Mouse (Mus musculus): ENCODE measurements around the gene Fam207a. TPM values are rescaled to one million over a fixed set of nuclear protein-coding genes. Genes with fewer than 3 reads are reported as not detected.

The Fam207a gene
- polyA plus RNA-seq, 1 experiment: 39.0 TPM

DNA sequence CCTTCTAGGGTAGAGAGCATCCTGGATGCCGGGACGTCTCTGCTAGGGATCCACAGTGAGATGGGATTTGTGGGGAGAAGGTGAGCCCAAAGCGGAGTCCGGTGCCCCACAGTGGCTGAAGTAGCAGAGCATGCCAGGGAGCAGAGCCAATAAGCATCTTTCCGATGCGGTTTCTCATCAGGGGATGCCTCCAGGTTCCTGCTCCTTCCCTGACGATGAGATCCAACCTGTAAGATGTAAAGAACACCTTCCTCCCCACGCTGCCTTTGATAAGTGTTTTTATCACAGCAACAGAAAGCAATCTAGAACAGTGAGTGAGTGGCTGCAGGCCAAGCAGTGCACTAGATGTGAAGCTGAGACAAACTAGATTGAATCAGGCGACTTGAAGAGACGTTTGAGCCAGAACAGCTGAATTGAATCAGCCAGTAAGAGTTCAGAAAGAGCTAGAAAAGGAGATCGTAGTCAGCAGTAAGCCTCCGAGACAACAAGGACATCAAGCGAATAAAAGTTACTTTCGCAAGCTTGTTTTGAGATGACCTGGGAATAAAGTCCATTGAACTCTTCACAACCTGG is 880 bp upstream of the Fam207a start:
- Histone ChIP-seq H3K27me3 (ENCODE audit: control insufficient read depth, insufficient read depth, low read length) (no peaks in the 10 kb centered on the region), H3K4me1 (ENCODE audit: control insufficient read depth, insufficient read depth, low read length) (peaks cover 13% of the 10 kb centered on the region; the same call in 1 of the 2 replicates), H3K4me3 (replicated peaks; ENCODE audit: insufficient read depth, low read depth, low read length) (peak overlapping the region; percentile 68), H3K27ac (ENCODE audit: insufficient read depth, low read length) (peak overlapping the region; percentile 72)
- TF ChIP-seq CTCF (IDR thresholded peaks at IDR 0.05; ENCODE audit: borderline replicate concordance, insufficient read depth, low read depth, low read length): no peak
- TF ChIP-seq POLR2A (IDR thresholded peaks at IDR 0.05; ENCODE audit: borderline replicate concordance, insufficient read depth, low read length): no peak
- no peak for DNase-seq
- 23% methylated on average over 14 of the region's 14 CpGs for WGBS

DNA sequence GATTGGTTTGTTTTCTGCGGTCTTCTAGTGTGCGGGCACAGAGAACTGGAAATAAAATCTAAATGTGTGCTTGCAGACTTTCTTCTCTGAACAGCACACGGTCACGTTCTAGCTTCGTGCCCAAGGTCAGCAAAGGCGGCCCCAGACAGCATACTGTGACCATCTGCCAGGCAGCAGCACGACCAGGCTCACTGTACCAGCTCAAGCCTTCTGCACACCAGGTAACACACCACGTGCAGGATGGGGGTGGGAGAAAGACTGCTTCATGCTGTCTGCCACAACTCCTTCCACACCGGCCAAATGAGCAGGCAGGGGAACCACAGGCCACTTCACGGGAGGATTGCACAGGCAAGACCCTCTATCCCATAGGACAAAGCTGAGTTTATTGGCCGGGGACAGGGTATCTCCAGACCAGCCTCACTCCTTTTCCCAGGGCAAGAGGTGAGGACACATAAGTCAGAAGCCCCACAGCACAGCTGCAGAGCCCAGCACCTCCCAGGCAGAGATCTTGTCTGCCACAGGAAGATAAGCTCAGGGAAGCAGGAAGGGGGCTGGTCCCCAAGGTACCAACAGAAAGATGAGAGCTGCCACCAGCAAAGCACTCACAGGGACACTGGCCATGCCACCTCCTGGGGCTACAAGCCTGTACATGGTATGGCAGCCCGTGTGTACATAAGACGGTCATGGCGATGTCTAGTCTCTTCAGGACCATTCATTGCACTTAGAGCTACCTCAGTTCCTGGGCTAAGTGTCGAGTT is 5.2 kb downstream of the Fam207a start:
- TF ChIP-seq POLR2A (IDR thresholded peaks at IDR 0.05; ENCODE audit: borderline replicate concordance, insufficient read depth, low read length): peak; percentile 35; the same call in 1 of the 2 replicates
- peak; percentile 18; the same call in 1 of the 2 replicates for TF ChIP-seq CTCF (IDR thresholded peaks at IDR 0.05; ENCODE audit: borderline replicate concordance, insufficient read depth, low read depth, low read length)
- peak; percentile 81 to 88 for DNase-seq
- WGBS: 21% methylated on average over 15 of the region's 15 CpGs
- Histone ChIP-seq H3K27me3 (ENCODE audit: control insufficient read depth, insufficient read depth, low read length) (no peaks in the 10 kb centered on the region), H3K4me3 (replicated peaks; ENCODE audit: insufficient read depth, low read depth, low read length) (peak overlapping the region; percentile 6), H3K4me1 (ENCODE audit: control insufficient read depth, insufficient read depth, low read length) (peaks cover 67% of the 10 kb centered on the region), H3K27ac (ENCODE audit: insufficient read depth, low read length) (peak overlapping the region; percentile 79)

DNA sequence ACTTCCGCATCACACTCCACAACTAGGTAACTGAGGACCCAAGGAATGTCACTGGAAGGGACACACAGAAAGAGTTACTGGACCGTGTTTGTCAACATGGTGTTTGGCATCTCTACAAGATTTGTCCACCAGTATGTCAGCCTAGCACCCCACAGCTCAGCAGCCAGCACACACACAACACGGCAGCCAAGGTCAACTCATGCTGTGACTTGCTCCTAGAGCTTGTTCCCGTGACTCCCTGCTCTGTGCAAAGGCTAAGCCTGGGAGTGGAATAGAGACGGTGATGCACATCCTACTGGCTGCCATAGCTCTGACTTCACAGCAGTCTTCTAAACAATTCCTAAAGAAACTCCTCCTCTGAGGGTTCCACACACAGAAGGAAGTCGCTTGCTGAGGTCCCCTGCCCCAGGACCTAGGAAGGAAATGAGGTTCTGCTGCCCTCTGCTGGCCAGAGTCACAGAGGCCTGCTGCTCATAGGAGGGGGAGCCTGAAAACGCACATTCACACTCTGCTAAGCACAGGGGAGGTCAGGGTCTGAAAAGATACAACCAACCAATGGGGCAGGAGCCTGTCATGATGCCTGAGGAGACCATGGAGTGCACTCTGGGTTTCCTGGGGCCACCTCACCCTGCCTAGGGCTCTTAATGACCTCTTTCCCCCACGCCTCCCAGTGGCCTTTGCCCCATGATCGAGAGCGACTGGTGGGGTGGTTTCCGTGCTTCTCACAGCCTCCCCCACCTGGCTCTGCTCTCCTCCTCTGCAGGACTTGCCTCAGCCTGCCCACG is 6.0 kb downstream of the Fam207a start:
- DNase-seq: peak; percentile 87 to 92
- H3K4me1 ChIP-seq (ENCODE audit: control insufficient read depth, insufficient read depth, low read length): peaks cover 71% of the 10 kb centered on the region
- H3K27ac ChIP-seq (ENCODE audit: insufficient read depth, low read length): peak overlapping the region; percentile 79
- H3K27me3 ChIP-seq (ENCODE audit: control insufficient read depth, insufficient read depth, low read length): no peaks in the 10 kb centered on the region
- TF ChIP-seq POLR2A (IDR thresholded peaks at IDR 0.05; ENCODE audit: borderline replicate concordance, insufficient read depth, low read length) (no peak), CTCF (IDR thresholded peaks at IDR 0.05; ENCODE audit: borderline replicate concordance, insufficient read depth, low read depth, low read length) (peak; percentile 94)
- 15% methylated on average over 12 of the region's 12 CpGs for WGBS
- no peak overlapping the region for H3K4me3 ChIP-seq (replicated peaks; ENCODE audit: insufficient read depth, low read depth, low read length)

DNA sequence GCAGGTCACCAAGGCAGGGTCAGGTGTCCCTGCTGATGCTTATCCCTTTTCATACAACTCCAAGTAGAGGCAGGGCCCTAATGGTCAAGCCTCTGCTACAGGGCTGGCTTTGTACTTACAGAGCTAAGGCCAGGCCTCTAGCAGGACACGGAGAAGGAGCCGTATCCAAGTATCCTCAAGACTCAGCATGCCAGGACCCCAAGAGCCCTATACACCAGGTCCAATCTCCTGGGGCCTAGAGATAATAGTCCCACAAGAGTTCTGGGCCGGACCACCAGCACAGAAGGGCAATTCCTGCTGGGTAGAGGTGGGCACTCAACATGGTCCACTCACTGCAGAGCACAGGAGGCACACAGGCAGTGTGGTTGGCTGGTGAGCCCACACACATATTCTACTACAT is 6.8 kb downstream of the Fam207a start:
- Histone ChIP-seq H3K27ac (ENCODE audit: insufficient read depth, low read length) (peak overlapping the region; percentile 19; the same call in 1 of the 2 replicates), H3K27me3 (ENCODE audit: control insufficient read depth, insufficient read depth, low read length) (no peaks in the 10 kb centered on the region), H3K4me1 (ENCODE audit: control insufficient read depth, insufficient read depth, low read length) (peaks cover 71% of the 10 kb centered on the region), H3K4me3 (replicated peaks; ENCODE audit: insufficient read depth, low read depth, low read length) (no peak overlapping the region)
- WGBS: 63% methylated on average over 3 of the region's 3 CpGs
- TF ChIP-seq POLR2A (IDR thresholded peaks at IDR 0.05; ENCODE audit: borderline replicate concordance, insufficient read depth, low read length): no peak
- TF ChIP-seq CTCF (IDR thresholded peaks at IDR 0.05; ENCODE audit: borderline replicate concordance, insufficient read depth, low read depth, low read length): no peak
- no peak for DNase-seq

DNA sequence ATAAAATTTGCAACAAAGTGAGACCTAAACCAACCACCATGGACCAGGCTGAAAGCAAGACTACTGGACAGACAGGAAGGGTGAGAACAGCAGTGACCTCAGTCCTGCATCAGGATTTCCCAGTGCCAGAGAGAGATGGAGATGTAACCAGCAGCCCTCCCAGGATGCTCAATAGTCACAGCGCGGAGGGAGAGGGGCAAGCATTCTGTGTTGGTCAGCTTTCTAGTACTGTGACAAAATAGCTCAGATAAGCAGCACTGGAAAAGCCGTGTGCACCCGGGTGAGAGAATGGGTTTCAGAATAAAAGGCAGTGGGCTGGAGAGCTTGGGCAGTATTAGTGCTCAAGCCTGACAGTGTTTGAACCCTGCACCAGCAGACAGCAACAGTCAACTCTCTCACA is 7.8 kb downstream of the Fam207a start:
- peak in 1 of 2 experiments; percentile 14 for DNase-seq
- peaks cover 78% of the 10 kb centered on the region for H3K4me1 ChIP-seq (ENCODE audit: control insufficient read depth, insufficient read depth, low read length)
- 0 out of 2 replicates have a peak overlapping the region, but pooled peaks have one; percentile 13 for H3K27ac ChIP-seq (ENCODE audit: insufficient read depth, low read length)
- 73% methylated on average over 4 of the region's 4 CpGs for WGBS
- H3K4me3 ChIP-seq (replicated peaks; ENCODE audit: insufficient read depth, low read depth, low read length): no peak overlapping the region
- TF ChIP-seq CTCF (IDR thresholded peaks at IDR 0.05; ENCODE audit: borderline replicate concordance, insufficient read depth, low read depth, low read length) (no peak), POLR2A (IDR thresholded peaks at IDR 0.05; ENCODE audit: borderline replicate concordance, insufficient read depth, low read length) (no peak)
- no peaks in the 10 kb centered on the region for H3K27me3 ChIP-seq (ENCODE audit: control insufficient read depth, insufficient read depth, low read length)

DNA sequence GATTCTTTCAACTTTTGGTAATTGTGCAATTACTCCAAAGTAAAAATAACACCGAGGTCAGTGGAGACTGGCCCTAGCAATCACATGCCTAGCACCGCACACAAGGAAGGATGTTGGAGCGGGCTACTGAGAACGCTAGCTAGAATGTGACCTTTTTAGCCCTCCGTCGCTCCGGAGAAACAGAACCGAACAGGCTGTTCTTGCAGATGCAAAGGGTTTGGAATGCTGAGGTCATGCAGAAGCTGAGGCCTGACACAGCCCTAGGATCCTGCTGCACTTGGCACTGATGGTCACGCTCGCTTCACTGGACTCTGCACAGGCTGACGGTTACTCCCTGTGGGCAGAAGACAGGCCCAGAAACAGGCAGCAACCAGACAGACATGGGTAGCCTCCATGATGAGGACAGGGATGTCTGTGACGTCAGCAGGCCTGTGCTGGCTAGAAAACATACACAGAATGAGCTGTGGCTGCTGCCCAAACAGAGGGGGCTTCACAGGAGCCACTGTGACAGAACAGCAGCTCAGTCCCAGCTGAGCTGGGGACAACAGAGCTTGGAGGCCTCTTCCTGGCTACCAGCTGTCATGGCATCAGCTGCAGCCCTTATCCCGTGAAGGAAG is 8.5 kb downstream of the Fam207a start:
- TF ChIP-seq CTCF (IDR thresholded peaks at IDR 0.05; ENCODE audit: borderline replicate concordance, insufficient read depth, low read depth, low read length) (no peak), POLR2A (IDR thresholded peaks at IDR 0.05; ENCODE audit: borderline replicate concordance, insufficient read depth, low read length) (no peak)
- 18% methylated on average over 13 of the region's 13 CpGs for WGBS
- H3K27ac ChIP-seq (ENCODE audit: insufficient read depth, low read length): peak overlapping the region; percentile 78
- H3K27me3 ChIP-seq (ENCODE audit: control insufficient read depth, insufficient read depth, low read length): no peaks in the 10 kb centered on the region
- DNase-seq: peak; percentile 57 to 62
- H3K4me1 ChIP-seq (ENCODE audit: control insufficient read depth, insufficient read depth, low read length): peaks cover 78% of the 10 kb centered on the region
- H3K4me3 ChIP-seq (replicated peaks; ENCODE audit: insufficient read depth, low read depth, low read length): no peak overlapping the region

DNA sequence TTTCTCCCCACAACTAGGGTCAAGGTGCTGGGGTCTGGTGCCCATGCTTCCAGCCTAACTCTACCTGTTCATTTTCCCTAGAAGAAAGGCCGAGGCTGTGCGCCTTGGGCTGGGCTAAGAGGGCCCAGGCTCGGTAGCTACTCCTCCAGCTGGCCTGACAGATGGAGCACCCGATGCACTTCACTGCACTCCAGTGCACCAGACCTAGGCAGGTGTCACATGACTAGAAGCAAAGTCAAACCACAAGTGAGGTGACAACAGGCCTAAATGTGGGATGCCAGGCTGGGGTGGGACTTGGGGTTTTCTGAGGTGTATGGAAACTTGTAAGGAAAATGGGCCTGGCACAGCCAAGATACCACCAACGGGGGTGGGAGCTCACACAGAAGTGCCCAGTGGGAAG is 9.1 kb downstream of the Fam207a start:
- WGBS: 18% methylated on average over 5 of the region's 5 CpGs
- TF ChIP-seq CTCF (IDR thresholded peaks at IDR 0.05; ENCODE audit: borderline replicate concordance, insufficient read depth, low read depth, low read length): no peak
- TF ChIP-seq POLR2A (IDR thresholded peaks at IDR 0.05; ENCODE audit: borderline replicate concordance, insufficient read depth, low read length): no peak
- H3K27ac ChIP-seq (ENCODE audit: insufficient read depth, low read length): peak overlapping the region; percentile 78

More for the DNA sequence above, 9.1 kb downstream of the Fam207a start:
- Histone ChIP-seq H3K4me1 (ENCODE audit: control insufficient read depth, insufficient read depth, low read length) (peaks cover 77% of the 10 kb centered on the region), H3K4me3 (replicated peaks; ENCODE audit: insufficient read depth, low read depth, low read length) (no peak overlapping the region), H3K27me3 (ENCODE audit: control insufficient read depth, insufficient read depth, low read length) (no peaks in the 10 kb centered on the region)
- peak; percentile 83 to 90 for DNase-seq

Measured in cerebellum, adult 2 months (tissue).